Mouse (Mus musculus) G1E (cell line): ENCODE measurements around the gene Ccdc38.

Source experiments
- CTCF ChIP-seq: IDR thresholded peaks from 2 replicates; pipeline ENCODE4 v1.5.1; 2012; ENCODE audit warnings: low read depth, low read length, inconsistent platforms, mixed read lengths
- GATA1 ChIP-seq: IDR thresholded peaks from 2 replicates; pipeline ENCODE4 v1.6.1; 2012; ENCODE audit warnings: borderline replicate concordance, low read length, inconsistent platforms, mixed read lengths
- TAL1 ChIP-seq: conservative IDR thresholded peaks from 2 replicates; pipeline ENCODE4 v1.6.1; 2012; ENCODE audit warnings: low read depth, low read length, inconsistent platforms, mixed read lengths

GRCm38 (mm10) chr10:93519159-93519558, 21.3 kb upstream of the Ccdc38 start:
- TF ChIP-seq CTCF (no peak), GATA1 (no peak), TAL1 (no peak)
